Mouse (Mus musculus) heart, embryonic 11.5 days (tissue): ENCODE results near the gene Aip. TPM values are rescaled to one million over a fixed set of nuclear protein-coding genes. Genes with fewer than 3 reads are reported as not detected.
"Not testable (repeated sequence)": the region's sequence is repeated elsewhere in the genome, so short reads cannot be mapped to it uniquely, and the experiment has no call there.

ENCODE experiments used
- ATAC-seq: fragments of 200-750 bp; cut with Nextera tagmentation; replicated peaks from 2 replicates; pipeline ENCODE4 v1.8.0; 2017; ENCODE audit warnings: moderate library complexity; ENCODE audit not compliant: insufficient number of reproducible peaks, low FRiP score, low TSS enrichment
- H3K27ac ChIP-seq: fragments of 300-500 bp; sonication (generic); 2 replicates; pipeline ENCODE4 v1.5.1; 2014; ENCODE audit warnings: mild to moderate bottlenecking, low read depth, low read length
- H3K27me3 ChIP-seq: fragments of 300-500 bp; sonication (generic); 2 replicates; pipeline ENCODE4 v1.6.1; 2014; ENCODE audit warnings: mild to moderate bottlenecking, low read length, mixed read lengths; ENCODE audit not compliant: control insufficient read depth, insufficient read depth
- H3K36me3 ChIP-seq: fragments of 300-500 bp; sonication (generic); 2 replicates; pipeline ENCODE4 v1.6.1; 2014; ENCODE audit warnings: mild to moderate bottlenecking, low read length, moderate library complexity, mixed read lengths; ENCODE audit not compliant: control insufficient read depth, insufficient read depth
- H3K4me1 ChIP-seq: fragments of 300-500 bp; sonication (generic); 2 replicates; pipeline ENCODE4 v1.6.1; 2014; ENCODE audit warnings: low read length; ENCODE audit not compliant: control insufficient read depth, insufficient read depth
- H3K4me2 ChIP-seq: fragments of 300-500 bp; sonication (generic); 2 replicates; pipeline ENCODE4 v1.6.1; 2014; ENCODE audit warnings: mild to moderate bottlenecking, moderate library complexity
- H3K4me3 ChIP-seq: fragments of 300-500 bp; sonication (generic); 2 replicates; pipeline ENCODE4 v1.5.1; 2014; ENCODE audit warnings: low read depth, low read length
- H3K9ac ChIP-seq: fragments of 300-500 bp; sonication (generic); 2 replicates; pipeline ENCODE4 v1.6.1; 2014; ENCODE audit warnings: mild to moderate bottlenecking, low read depth, low read length, moderate library complexity
- H3K9me3 ChIP-seq: fragments of 300-500 bp; sonication (generic); replicated peaks from 2 replicates; pipeline ENCODE4 v1.6.1; 2016; ENCODE audit warnings: low read length; ENCODE audit not compliant: control insufficient read depth
- WGBS: fragments of 180-500 bp; shearing (Covaris S2); extraction: QIAGEN DNeasy Blood & Tissue Kit; methylation state at CpG from one replicate; pipeline ENCODE4 v1.1.7; 2014; ENCODE audit not compliant: insufficient replicate concordance; 5-methylcytosine and 5-hydroxymethylcytosine counted together
- polyA plus RNA-seq: library from polyadenylated mRNA; unstranded; fragments of >200 nt; fragmentation: Nextera tagmentation; extraction: Ambion mirVana; gene quantifications from 2 replicates; pipeline ENCODE4 v1.2.1, GENCODE M21; 2014

Gene Aip
- polyA plus RNA-seq, 1 experiment from 2014 or later, result 91.4 TPM

- no peaks in the 10 kb centered on the region for H3K36me3 ChIP-seq
- no peak within 1 kb of the TSS for H3K4me2 ChIP-seq
- H3K27me3 ChIP-seq, result no peaks in the 10 kb centered on the region
- peaks cover under 1% of the 10 kb centered on the region; the same call in 1 of the 2 replicates for H3K4me1 ChIP-seq
- no peak for ATAC-seq
- no peak within 1 kb of the TSS for H3K27ac ChIP-seq
- no peak within 1 kb of the TSS for H3K9ac ChIP-seq
- WGBS, result 64% methylated on average over 7 of the region's 7 CpGs
- no peaks in the 10 kb centered on the region; the same call in 1 of the 2 replicates for H3K9me3 ChIP-seq
- no peak within 1 kb of the TSS for H3K4me3 ChIP-seq
These were observed 18.2 kb upstream of the Aip start, which contains the start of gene Cabp4 for GRCm38 (mm10) chr19:4143759-4144268. TSS of gene Cabp4 (minus strand) at chr19:4144033.

DNA sequence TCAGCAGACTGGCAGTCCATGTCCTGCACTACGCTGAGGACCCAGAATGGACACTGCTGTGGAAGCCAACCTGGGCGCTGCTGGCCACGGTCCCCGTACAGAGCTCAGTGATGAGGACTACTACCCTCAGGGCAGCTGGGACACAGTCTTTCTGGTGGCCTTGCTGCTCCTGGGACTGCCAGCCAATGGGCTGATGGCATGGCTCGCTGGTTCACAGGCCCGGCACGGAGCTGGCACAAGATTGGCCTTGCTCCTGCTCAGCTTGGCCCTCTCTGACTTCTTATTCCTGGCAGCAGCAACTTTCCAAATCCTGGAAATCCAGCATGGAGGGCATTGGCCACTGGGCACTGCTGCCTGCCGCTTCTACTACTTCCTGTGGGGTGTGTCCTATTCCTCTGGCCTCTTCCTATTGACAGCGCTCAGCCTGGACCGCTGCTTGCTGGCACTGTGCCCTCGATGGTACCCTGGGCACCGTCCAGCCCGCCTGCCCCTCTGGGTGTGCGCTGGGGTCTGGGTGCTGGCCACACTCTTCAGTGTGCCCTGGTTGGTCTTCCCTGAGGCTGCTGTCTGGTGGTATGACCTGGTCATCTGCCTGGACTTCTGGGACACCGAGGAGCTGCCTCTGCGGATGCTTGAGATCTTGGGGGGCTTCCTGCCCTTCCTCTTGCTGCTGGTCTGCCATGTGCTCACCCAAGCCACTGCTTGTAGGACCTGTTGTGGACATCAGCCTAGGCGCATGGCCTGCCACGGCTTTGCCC lies 16.9 kb upstream of the Aip start:
- H3K9ac ChIP-seq, result no peak overlapping the region
- H3K9me3 ChIP-seq, result no peaks in the 10 kb centered on the region; the same call in 1 of the 2 replicates
- H3K27ac ChIP-seq, result no peak overlapping the region
- H3K27me3 ChIP-seq, result no peaks in the 10 kb centered on the region
- no peaks in the 10 kb centered on the region for H3K4me1 ChIP-seq
- H3K4me3 ChIP-seq, result no peak overlapping the region
- H3K4me2 ChIP-seq, result no peak overlapping the region
- no peak for ATAC-seq
- no peaks in the 10 kb centered on the region for H3K36me3 ChIP-seq
- 83% methylated on average over 18 of the region's 18 CpGs for WGBS

- ATAC-seq, result no peak
- Histone ChIP-seq H3K4me3 (no peak overlapping the region), H3K9me3 (no peaks in the 10 kb centered on the region), H3K27ac (no peak overlapping the region), H3K9ac (no peak overlapping the region; the same call in 1 of the 2 replicates), H3K4me2 (no peak overlapping the region), H3K36me3 (no peaks in the 10 kb centered on the region), H3K27me3 (no peaks in the 10 kb centered on the region), H3K4me1 (no peaks in the 10 kb centered on the region)
- WGBS, result 72% methylated on average over 6 of the region's 6 CpGs
These were observed 14.5 kb upstream of the Aip start for GRCm38 (mm10) chr19:4140147-4140546.

DNA sequence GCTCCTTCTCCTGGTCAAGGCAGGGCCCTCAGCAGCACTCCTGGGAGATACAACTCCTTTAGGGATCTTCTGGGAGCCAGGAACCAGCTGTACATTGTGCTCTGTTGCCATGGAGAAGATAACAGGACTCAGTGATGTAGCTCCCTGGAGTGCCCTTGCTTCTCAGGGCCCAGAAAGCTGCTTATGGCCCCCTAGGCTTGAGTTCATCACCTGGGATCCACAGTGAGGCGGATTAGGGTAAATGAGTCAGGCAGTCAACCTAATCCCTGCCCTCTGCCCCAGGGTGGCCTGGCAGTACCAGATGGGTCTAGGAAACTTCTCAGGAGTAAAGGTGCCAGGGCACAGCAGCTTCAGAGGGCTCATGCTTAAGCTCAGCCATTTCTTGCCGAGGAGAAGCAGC lies 13.8 kb upstream of the Aip start, which contains the start of gene Gpr152:
Gpr152 (plus strand) TSS at position 342 of the 400 bp plus-strand sequence.
- H3K4me3 ChIP-seq, result no peak within 1 kb of the TSS
- no peaks in the 10 kb centered on the region for H3K9me3 ChIP-seq
- H3K4me2 ChIP-seq, result no peak within 1 kb of the TSS
- H3K27ac ChIP-seq, result no peak within 1 kb of the TSS
- ATAC-seq, result no peak
- no peaks in the 10 kb centered on the region for H3K4me1 ChIP-seq
- H3K9ac ChIP-seq, result no peak within 1 kb of the TSS; the same call in 1 of the 2 replicates
- H3K27me3 ChIP-seq, result no peaks in the 10 kb centered on the region
- no peaks in the 10 kb centered on the region for H3K36me3 ChIP-seq
- 74% methylated on average over 2 of the region's 2 CpGs for WGBS

- WGBS, result 80% methylated on average over 5 of the region's 5 CpGs
- ATAC-seq, result no peak
- H3K36me3 ChIP-seq, result no peaks in the 10 kb centered on the region; the same call in 1 of the 2 replicates
- no peak overlapping the region for H3K9ac ChIP-seq
- H3K4me3 ChIP-seq, result no peak overlapping the region
- no peaks in the 10 kb centered on the region for H3K27me3 ChIP-seq
- no peak overlapping the region for H3K27ac ChIP-seq
- no peaks in the 10 kb centered on the region for H3K9me3 ChIP-seq
- no peak overlapping the region for H3K4me2 ChIP-seq
- H3K4me1 ChIP-seq, result no peaks in the 10 kb centered on the region
These were observed 12.3 kb upstream of the Aip start for GRCm38 (mm10) chr19:4137913-4138312.

- WGBS, result 76% methylated on average over 5 of the region's 5 CpGs
- peaks cover 10% of the 10 kb centered on the region for H3K36me3 ChIP-seq
- no peak overlapping the region for H3K9ac ChIP-seq
- no peak overlapping the region for H3K27ac ChIP-seq
- H3K4me2 ChIP-seq, result no peak overlapping the region
- ATAC-seq, result no peak
- H3K27me3 ChIP-seq, result no peaks in the 10 kb centered on the region
- H3K4me3 ChIP-seq, result no peak overlapping the region
- H3K9me3 ChIP-seq, result no peaks in the 10 kb centered on the region
- no peaks in the 10 kb centered on the region for H3K4me1 ChIP-seq
These were observed 10.8 kb upstream of the Aip start for GRCm38 (mm10) chr19:4136463-4136862.

- H3K9ac ChIP-seq, H3K27me3 ChIP-seq, H3K36me3 ChIP-seq, H3K4me2 ChIP-seq, H3K9me3 ChIP-seq, H3K4me3 ChIP-seq, H3K4me1 ChIP-seq, H3K27ac ChIP-seq: not testable (repeated sequence)
- WGBS, result 18% methylated on average over 8 of the region's 8 CpGs
- ATAC-seq, result peak; percentile 46; the same call in 1 of the 2 replicates
These were observed 10.3 kb upstream of the Aip start for GRCm38 (mm10) chr19:4135963-4136345.

DNA sequence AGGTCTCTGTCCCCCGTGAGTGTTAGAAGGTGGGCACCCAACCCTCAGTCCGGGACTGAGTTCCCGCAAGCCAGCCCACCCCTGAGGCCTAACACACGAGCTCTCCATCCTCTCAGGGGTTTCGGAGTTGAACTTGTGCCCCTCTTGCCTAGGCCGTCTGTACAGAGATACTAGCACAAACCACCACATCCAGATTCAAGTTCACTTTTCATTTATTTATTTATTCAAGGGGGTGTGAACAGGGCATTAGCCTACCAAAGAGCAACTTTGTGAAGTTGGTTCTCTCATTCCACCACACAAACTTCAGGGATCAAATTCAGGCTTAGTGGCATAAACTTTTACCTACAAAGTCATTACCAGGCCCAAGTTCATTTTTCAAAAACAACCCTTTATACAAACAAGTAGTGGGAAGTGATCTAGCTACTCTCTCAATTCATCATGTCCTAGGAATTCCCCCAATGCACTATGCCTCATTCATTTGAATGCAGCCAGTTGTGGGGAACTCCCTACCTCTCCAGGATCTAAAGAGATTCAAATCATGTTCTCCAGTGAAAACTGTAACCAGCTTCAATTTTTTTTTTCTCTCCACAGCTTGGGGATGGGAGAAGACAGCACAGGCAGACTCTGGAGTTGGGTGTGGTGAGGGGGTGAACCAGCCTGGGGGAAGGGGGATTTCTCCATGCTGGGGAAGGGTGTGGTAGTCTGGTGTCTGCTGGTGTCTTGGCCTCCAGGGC lies 9.7 kb upstream of the Aip start:
- H3K36me3 ChIP-seq, H3K4me2 ChIP-seq, ATAC-seq, H3K27ac ChIP-seq, H3K4me1 ChIP-seq, H3K4me3 ChIP-seq, H3K9me3 ChIP-seq, H3K9ac ChIP-seq, H3K27me3 ChIP-seq: not testable (repeated sequence)
- WGBS, result 75% methylated on average over 6 of the region's 6 CpGs
